Mouse (Mus musculus) lung, adult 18-20 months (tissue): Measurements from ENCODE around the gene Vstm4.

Experiments used
- DNase-seq, 2 experiments: peaks; one replicate each; pipeline ENCODE4 v3.0.0; 2022; ENCODE audit warnings: mixed read lengths in 2 of 2

Gene Vstm4

GRCm38 (mm10) chr14:32859831-32860569 is 3.4 kb downstream of the Vstm4 start:
- no peak for DNase-seq

DNA sequence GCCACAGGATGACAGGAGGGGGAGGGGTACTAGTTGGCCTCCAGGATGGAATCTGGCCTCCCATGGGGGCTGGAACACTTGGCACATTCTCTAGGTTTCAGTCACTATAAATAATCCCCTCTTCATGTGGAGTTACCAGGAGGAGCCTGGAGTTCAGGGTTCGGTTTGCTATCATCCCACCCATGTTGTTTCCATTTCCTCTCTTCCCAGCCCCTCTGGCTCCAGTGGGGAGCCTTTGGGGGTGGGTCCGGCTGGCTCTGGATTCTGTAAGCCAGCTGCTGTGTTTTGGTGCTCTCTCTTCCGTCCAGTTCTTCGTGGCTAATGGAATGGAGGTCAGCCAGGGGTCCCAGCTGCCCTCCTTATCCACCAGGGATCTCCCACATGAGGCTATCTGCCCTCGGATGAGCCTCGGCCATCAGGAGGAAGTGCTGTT is 4.6 kb downstream of the Vstm4 start:
- DNase-seq, result no peak

DNA sequence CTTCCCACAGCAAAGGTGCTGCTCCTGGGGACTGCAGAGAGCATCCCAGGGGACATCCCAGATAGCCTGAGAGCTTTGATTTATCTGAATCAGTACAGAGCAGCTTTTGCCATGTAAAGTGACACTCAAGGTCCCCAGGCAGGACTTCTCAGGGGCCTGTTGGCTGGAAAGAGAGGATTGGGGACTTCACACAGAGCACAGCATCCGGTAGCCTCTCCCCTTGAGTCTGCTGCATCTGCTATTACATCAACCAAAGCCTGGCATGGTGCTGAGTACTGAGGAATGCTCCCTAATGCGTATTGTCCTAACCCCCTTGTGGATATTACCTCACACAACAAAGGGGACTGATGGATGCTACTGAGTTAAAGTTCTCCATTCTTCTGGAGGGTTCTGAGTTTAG is 5.1 kb downstream of the Vstm4 start:
- DNase-seq, result no peak

GRCm38 (mm10) chr14:32865331-32865730 is 8.8 kb downstream of the Vstm4 start:
- DNase-seq, result no peak

GRCm38 (mm10) chr14:32871963-32872362 is 15.4 kb downstream of the Vstm4 start:
- DNase-seq, result no peak

DNA sequence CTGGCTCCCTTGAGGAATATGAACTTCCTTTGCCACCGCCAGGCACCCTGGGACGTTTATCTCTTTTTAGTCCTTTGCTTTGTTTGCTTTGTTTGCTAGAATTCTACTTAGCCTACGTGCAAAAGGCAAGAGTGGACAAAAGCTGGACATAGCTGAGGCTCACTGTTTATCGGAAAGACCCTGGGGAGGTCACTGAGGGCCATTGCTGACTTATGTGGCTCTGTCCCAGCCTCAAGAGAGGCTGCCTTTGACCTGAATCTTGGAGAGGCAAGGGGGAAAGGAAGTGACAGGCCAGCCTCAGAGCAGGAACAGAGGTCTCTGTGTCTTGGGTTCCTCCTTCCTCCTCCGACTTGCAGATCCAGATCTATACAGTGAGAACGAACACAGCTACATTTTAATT is 21.0 kb downstream of the Vstm4 start:
- no peak for DNase-seq

- no peak for DNase-seq
Measured at GRCm38 (mm10) chr14:32880332-32880731, 23.8 kb downstream of the Vstm4 start.

DNA sequence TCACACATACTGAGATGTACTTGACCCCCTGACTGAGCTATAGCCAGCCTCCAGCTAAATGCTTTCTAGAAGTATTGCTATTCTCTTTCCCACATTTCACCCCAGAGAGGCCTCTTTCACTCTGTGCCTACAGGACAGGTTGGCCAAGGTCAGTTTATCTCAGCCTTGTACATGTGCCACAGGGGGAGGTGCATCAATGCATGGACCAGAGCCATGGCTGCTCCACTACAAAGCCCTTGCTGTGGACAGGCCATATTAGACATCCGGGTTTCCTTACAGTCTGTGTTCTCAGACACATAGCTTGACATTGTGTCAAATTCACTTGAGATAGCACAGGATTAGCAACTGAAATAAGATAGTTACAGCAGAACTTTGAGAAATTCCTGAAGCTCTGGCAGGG is 25.1 kb downstream of the Vstm4 start:
- DNase-seq, result no peak

- DNase-seq, result peak; percentile 21 to 32
Measured at GRCm38 (mm10) chr14:32888876-32889674, 32.5 kb downstream of the Vstm4 start.

DNA sequence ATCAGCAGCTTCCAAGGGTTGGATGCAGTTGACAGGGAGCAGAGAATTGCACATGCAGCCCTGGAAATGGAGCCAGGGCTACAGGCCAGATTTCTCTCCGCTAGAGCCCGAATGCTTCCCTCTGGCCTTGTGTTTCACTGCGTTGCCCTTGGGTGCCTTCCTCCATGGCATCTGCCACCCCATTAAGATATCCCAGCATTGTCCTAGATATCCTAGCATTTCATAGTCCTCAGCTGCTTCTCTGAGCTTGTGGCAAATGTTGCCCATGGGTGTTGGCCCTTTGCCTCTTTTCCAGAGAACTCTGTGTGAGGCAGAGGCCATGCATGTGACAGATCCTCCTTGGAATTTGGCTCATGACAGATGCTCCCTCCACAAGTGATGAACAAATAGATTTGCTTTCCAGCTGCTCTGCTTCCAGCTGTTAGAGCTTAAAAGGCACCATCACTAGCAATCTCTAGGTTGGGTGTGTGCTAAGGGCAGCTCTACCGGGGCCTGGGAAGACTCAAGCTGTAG is 37.8 kb downstream of the Vstm4 start:
- DNase-seq, result peak; percentile 36 to 60

DNA sequence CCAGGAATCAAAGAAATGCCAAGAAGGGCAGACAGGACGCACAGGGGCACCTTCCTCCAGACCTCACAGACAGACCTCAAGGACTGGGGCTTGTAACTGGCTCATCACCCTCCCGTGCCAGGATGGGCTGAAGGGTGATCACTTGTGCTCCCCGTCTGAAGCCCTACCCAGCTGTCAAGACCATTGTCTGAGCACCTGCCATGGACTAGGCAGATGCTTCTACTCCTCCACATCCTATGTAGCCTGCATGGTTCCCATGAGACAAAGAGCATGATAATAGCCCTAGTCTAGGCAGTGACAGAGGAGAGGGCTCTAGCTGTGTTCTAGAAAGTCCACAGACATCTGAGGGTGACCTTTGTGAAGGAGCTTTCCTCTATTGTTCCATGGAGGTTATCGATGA is 38.3 kb downstream of the Vstm4 start:
- DNase-seq, result no peak

GRCm38 (mm10) chr14:32896896-32897295 is 40.3 kb downstream of the Vstm4 start:
- peak; percentile 24 to 49 for DNase-seq

- no peak for DNase-seq
Measured at GRCm38 (mm10) chr14:32903203-32903602, 46.6 kb downstream of the Vstm4 start.

- no peak for DNase-seq
Measured at GRCm38 (mm10) chr14:32906545-32906944, 50.0 kb downstream of the Vstm4 start.

DNA sequence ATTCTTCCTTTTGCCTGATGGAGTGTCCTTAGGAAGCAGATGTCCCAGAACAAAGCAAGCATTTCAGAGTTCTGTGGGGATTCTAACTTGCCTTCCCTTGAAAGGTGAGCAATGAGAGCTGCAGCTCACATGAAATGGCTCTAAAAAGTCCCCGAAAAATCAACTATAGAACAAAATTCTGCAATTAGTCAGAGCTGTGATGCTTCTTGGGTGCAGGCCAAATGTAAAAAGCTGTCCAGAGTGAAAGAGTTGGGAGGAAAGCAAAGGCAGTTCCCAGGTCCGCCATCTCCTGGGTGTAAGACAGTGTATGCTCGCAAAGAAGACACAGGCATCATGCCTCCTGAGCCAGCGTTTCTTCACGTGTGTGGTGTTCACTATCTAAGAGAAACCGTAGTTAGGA is 52.6 kb downstream of the Vstm4 start:
- DNase-seq, result no peak

- peak; percentile 17 to 30 for DNase-seq
Measured at GRCm38 (mm10) chr14:32911187-32911586, 54.6 kb downstream of the Vstm4 start.

DNA sequence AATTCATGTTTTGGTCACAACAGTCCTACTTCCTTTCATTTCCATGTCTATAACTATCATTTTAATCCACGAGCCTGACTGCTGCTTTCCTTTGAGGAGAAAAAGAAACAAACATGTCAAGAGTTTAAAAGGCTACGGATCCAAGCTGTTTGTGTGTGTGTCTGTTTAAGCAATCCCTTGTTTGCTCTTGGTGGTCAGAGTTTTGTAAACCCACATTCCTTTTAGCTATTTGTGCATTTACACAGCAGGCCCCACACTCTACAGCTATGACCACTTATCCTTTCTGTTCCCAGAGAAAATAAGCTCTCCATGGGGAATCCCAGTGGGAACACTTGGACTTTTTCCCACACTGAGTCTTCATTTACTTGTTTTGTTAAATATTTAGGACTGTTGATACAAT is 58.8 kb downstream of the Vstm4 start:
- DNase-seq, result peak in 1 of 2 experiments; percentile 21

DNA sequence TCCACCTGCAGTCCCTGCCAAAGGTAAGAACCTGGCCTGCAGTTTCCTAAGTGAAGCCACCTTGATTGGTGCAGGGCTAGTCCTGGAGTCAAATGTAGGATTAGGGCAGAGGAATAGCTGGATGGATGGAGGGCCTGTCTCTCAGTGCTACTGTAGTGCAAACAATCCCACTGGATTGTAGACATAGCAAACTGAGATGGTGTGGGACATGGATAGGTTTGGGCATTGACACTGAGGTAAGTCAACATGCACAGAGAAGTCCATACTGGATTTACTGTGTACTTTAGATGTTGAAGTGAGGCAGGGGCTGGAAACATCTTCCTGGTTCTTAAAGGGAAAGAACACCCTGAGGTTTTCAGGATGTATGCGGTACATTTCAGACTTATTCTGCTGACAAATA is 61.4 kb downstream of the Vstm4 start:
- no peak for DNase-seq

DNA sequence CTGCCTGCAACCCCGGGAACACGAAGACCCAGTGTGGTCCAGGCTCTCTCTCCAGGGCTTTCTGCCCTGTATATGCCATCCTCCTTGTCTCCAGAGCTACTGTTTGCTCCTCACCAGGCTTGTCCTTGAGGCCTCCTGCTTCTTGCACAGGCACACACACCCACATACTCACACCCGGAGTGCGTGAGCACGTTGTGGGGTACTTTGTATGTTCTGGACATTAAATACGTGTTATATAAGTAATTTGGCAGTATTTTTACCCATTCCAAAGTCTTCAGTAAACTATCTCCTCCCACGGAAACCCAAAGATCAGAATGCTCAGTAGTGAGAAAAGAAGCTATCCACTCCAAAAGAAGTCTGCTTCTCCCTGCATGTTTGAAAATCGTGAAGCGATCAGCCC is 67.3 kb downstream of the Vstm4 start:
- DNase-seq, result no peak

DNA sequence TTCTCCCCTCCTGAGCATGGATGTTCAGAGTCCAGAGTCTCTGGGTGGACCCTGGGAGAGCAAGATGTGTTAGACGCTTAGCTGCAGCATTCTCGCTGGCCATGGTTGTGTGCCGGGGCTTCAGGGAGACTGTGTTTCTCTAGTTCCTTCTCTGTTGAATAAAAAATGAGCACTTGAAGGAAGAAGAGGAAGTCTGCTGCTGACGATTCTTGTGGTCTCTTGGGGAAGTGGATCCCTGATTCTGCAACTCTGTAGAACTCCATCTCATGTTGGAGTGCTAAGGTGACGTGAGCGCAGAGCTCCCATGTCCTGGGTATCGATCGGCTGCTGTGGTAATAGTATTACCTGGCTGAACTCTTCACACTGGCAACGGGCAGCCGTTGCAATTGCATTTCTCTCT is 75.2 kb downstream of the Vstm4 start:
- DNase-seq, result peak in 1 of 2 experiments; percentile 18

GRCm38 (mm10) chr14:32932220-32932619 is 75.7 kb downstream of the Vstm4 start:
- DNase-seq, result no peak

- no peak for DNase-seq
Measured at GRCm38 (mm10) chr14:32934064-32934463, 77.5 kb downstream of the Vstm4 start.

DNA sequence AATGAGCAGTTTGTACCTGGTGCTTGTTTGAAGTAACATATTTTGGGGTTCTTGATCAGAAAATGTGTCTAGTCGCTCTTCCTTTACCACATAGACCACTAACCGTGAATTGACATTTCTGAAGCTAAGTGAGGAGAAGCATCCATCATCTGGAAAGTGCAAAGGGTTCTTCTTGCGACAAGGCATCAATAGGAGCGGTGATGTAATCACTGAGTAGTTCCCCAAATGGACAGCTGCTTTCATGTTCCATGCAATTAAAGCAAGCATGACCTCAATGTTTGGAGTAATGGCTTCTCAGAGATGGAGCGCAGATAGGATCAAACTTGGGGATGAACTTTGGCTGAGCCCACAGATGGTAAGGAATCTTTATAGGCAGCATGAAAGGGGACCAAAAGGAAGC is 82.7 kb downstream of the Vstm4 start:
- no peak for DNase-seq

GRCm38 (mm10) chr14:32947512-32947911 is 91.0 kb downstream of the Vstm4 start:
- no peak for DNase-seq
